Mouse (Mus musculus) stomach, embryonic 16.5 days (tissue): ENCODE measurements around the gene Grik5. TPM values are rescaled to one million over a fixed set of nuclear protein-coding genes. Genes with fewer than 3 reads are reported as not detected.

Source experiments
- ATAC-seq: fragments of 200-750 bp; cut with Nextera tagmentation; 2 replicates; pipeline ENCODE4 v1.8.0; 2017; ENCODE audit warnings: moderate number of reproducible peaks, moderate TSS enrichment; ENCODE audit not compliant: insufficient read depth, low FRiP score
- H3K27ac ChIP-seq: fragments of 300-500 bp; sonication (generic); 2 replicates; pipeline ENCODE4 v1.5.1; 2014; ENCODE audit warnings: low read length
- H3K27me3 ChIP-seq: fragments of 300-500 bp; sonication (generic); 2 replicates; pipeline ENCODE4 v1.6.1; 2014; ENCODE audit warnings: low read length, control low read depth, mixed read lengths; ENCODE audit not compliant: control insufficient read depth, insufficient read depth
- H3K36me3 ChIP-seq: fragments of 300-500 bp; sonication (generic); 2 replicates; pipeline ENCODE4 v1.6.1; 2014; ENCODE audit warnings: low read length; ENCODE audit not compliant: control insufficient read depth, insufficient read depth
- H3K4me1 ChIP-seq: fragments of 300-500 bp; sonication (generic); 2 replicates; pipeline ENCODE4 v1.6.1; 2014; ENCODE audit warnings: low read length, control low read depth, mixed read lengths; ENCODE audit not compliant: control insufficient read depth, insufficient read depth
- H3K4me2 ChIP-seq: fragments of 300-500 bp; sonication (generic); 2 replicates; pipeline ENCODE4 v1.6.1; 2014; ENCODE audit warnings: low read depth, low read length, mixed read lengths
- H3K4me3 ChIP-seq: fragments of 300-500 bp; sonication (generic); replicated peaks from 2 replicates; pipeline ENCODE4 v1.5.1; 2014; ENCODE audit warnings: mild to moderate bottlenecking, low read length
- H3K9ac ChIP-seq: fragments of 300-500 bp; sonication (generic); 2 replicates; pipeline ENCODE4 v1.6.1; 2014; ENCODE audit warnings: low read length
- H3K9me3 ChIP-seq: fragments of 300-500 bp; sonication (generic); replicated peaks from 2 replicates; pipeline ENCODE4 v1.6.1; 2016; ENCODE audit warnings: low read length, control low read depth; ENCODE audit not compliant: control insufficient read depth
- WGBS: fragments of 180-500 bp; shearing (Covaris S2); extraction: QIAGEN DNeasy Blood & Tissue Kit; methylation state at CpG from one replicate; pipeline ENCODE4 v1.1.7; 2014; 5-methylcytosine and 5-hydroxymethylcytosine counted together
- polyA plus RNA-seq: library from polyadenylated mRNA; unstranded; fragments of >200 nt; fragmentation: Nextera tagmentation; extraction: Ambion mirVana; gene quantifications from 2 replicates; pipeline ENCODE4 v1.2.1, GENCODE M21; 2015

The Grik5 gene
- polyA plus RNA-seq, 1 experiment from 2014 or later, result 4.0 TPM

DNA sequence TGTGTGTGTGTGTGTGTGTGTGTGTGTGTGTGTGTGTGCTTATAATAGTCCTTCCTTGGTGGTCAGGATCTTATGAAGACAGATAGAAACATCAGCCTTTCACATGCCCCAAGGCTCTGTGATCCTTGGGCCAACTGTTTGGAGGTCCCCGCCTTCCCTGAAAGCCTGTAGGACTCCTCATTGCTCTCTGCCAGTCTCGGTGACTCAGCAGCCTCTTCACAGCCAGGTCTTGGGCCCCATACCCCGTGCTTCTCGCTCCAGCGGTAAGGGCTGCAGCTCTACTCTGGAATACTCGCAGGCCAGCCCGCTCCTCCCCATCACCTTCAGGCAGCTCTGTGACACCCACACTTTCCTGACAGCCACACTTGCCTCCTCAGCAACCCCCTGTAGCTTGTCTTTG is 45.7 kb downstream of the Grik5 start:
- Histone ChIP-seq H3K27me3 (no peaks in the 10 kb centered on the region), H3K9ac (no peak overlapping the region), H3K36me3 (0 out of 2 replicates have a peak, but pooled peaks cover 3% of the 10 kb centered on the region), H3K4me1 (no peaks in the 10 kb centered on the region), H3K27ac (no peak overlapping the region), H3K9me3 (no peaks in the 10 kb centered on the region), H3K4me2 (no peak overlapping the region), H3K4me3 (no peak overlapping the region)
- no peak for ATAC-seq
- WGBS, result 50% methylated on average over 7 of the region's 7 CpGs

DNA sequence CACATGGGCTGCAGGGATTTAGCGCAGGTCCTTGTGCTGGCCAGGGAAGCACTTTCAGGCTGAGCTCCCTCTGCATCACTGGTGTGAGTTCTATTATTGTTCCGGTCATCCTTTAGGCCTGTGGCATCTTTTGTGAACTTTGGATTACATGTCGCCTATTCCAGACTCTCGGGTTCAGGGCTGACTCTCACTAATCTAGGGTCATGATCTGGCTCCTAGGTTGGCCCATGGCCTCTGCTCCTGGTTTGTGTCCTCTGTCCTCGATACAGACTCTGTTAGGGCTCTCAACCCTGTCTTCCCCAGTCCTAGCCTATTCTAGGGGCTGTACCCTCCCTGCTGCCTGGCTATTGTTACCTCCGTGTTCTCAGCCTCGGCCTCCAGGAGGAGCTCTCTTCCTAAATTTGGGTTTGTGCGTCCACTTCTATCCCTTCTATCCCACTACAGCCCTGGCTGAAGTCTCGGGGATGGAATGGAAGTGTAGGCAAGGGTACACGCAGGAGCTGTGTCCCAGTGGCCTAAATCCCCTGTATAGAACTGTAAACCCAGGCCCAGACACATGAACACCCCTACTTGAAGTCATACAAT is 46.2 kb downstream of the Grik5 start:
- Histone ChIP-seq H3K9ac (no peak overlapping the region), H3K27ac (no peak overlapping the region), H3K4me1 (no peaks in the 10 kb centered on the region), H3K27me3 (no peaks in the 10 kb centered on the region), H3K4me3 (no peak overlapping the region), H3K4me2 (no peak overlapping the region), H3K36me3 (0 out of 2 replicates have a peak, but pooled peaks cover 3% of the 10 kb centered on the region), H3K9me3 (no peaks in the 10 kb centered on the region)
- no peak for ATAC-seq
- 60% methylated on average over 10 of the region's 10 CpGs for WGBS

DNA sequence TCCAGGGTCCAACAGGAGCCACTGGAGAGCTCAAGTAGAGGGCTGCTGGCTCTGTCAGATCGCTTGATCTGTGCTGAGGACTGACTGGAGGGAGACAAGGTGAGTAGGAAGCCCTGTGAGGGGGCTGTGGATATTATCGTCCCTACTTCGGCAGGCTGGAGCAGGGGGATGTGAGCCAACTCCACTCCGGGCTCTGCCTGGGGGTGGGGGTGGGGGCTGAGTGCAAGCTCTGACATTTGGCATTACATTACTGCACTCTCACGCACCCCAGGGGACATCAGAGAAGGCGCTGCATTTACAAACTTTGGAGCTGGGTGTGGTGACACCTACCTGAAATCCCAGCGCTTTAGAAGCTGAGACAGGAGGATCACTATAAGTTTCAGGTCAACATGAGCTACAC is 60.6 kb downstream of the Grik5 start:
- no peak overlapping the region for H3K4me3 ChIP-seq
- H3K27ac ChIP-seq, result no peak overlapping the region
- H3K27me3 ChIP-seq, result peaks cover 54% of the 10 kb centered on the region
- no peak overlapping the region for H3K4me2 ChIP-seq
- no peak overlapping the region for H3K9ac ChIP-seq
- H3K4me1 ChIP-seq, result no peaks in the 10 kb centered on the region
- ATAC-seq, result no peak
- no peaks in the 10 kb centered on the region; the same call in 1 of the 2 replicates for H3K36me3 ChIP-seq
- no peaks in the 10 kb centered on the region for H3K9me3 ChIP-seq
- WGBS, result 61% methylated on average over 7 of the region's 7 CpGs

DNA sequence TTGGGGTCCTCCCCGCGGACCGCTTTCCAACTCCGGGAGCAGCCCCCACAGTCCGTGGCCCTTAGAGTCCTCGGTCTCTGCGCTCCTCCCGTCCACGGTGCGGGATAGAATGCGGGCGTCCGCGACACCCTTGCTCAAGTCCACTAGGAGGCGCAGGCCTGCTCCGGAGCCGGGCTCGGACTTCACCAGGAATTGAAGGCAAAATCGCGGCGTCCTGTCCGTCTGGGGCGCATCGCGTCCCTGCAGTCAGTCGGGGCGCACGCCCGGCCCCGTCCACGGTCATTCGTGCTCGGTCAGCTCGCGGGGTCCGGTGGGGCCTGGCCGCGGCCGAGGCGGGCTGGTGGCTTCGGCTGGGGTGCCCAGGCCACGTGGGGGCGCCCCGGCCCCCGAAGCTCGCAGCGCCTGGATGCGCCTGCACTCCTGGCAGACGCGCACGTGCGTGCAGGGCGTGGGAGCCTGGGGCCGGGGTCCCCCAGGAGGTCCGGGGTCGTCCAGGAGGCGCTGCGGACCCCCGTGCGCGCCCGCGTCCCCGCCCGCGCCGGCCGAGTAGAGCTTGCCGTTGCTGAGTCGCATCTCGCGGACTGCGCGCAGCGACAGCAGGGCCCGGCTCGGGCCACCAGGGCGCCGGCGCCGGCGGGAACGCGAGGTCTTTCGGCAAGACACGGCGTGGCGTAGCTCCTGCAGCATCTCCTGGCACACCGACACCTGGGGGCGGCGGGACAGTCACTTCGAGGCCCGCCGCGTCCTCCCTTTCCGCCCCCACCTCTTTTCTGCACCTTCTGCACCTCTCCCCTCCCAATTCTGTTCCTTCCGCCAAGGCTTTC is 61.8 kb downstream of the Grik5 start:
- H3K36me3 ChIP-seq, result no peaks in the 10 kb centered on the region; the same call in 1 of the 2 replicates
- H3K4me1 ChIP-seq, result 0 out of 2 replicates have a peak, but pooled peaks cover 4% of the 10 kb centered on the region
- 5% methylated on average over 96 of the region's 97 CpGs for WGBS
- peak overlapping the region; percentile 37 for H3K4me3 ChIP-seq
- H3K27ac ChIP-seq, result no peak overlapping the region
- peak overlapping the region; percentile 38; the same call in 1 of the 2 replicates for H3K9ac ChIP-seq
- 0 out of 2 replicates have a peak, but pooled peaks have one; percentile 9 for ATAC-seq
- H3K4me2 ChIP-seq, result peak overlapping the region; percentile 62
- H3K27me3 ChIP-seq, result peaks cover 67% of the 10 kb centered on the region
- H3K9me3 ChIP-seq, result no peaks in the 10 kb centered on the region

DNA sequence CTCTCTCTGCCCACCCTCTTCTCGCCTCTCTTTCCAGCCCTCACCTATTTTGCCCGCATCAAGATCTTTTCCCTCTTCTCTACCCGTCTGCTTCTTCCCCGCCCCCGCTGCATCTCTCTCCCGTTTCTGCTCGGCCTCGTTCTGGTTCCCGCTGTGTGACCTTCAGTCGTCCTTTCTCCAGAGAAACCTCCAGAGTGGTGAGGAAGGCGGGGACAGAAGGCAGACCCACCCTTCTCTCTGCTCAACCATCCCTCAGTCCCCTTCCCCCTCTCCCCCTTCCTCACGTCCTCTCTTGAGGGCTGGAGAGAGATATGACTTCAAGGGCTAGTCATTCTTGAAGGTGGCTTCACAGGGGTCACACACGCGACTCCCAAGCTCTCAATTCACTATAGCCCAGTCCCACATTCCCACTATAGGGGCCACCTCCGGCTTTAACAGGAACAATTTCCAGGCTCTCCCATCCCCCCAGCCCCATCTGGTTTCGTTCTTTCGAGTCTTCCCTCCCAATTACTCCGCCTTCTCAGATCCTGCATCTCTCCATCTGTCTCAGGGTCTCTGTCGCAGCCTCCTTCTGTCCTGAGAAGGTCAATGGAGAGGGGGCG is 62.9 kb downstream of the Grik5 start:
- 14% methylated on average over 20 of the region's 20 CpGs for WGBS
- ATAC-seq, result no peak
- Histone ChIP-seq H3K4me1 (0 out of 2 replicates have a peak, but pooled peaks cover 6% of the 10 kb centered on the region), H3K27me3 (peaks cover 76% of the 10 kb centered on the region), H3K9ac (no peak overlapping the region), H3K9me3 (no peaks in the 10 kb centered on the region), H3K4me3 (no peak overlapping the region), H3K4me2 (no peak overlapping the region), H3K27ac (no peak overlapping the region), H3K36me3 (no peaks in the 10 kb centered on the region; the same call in 1 of the 2 replicates)

DNA sequence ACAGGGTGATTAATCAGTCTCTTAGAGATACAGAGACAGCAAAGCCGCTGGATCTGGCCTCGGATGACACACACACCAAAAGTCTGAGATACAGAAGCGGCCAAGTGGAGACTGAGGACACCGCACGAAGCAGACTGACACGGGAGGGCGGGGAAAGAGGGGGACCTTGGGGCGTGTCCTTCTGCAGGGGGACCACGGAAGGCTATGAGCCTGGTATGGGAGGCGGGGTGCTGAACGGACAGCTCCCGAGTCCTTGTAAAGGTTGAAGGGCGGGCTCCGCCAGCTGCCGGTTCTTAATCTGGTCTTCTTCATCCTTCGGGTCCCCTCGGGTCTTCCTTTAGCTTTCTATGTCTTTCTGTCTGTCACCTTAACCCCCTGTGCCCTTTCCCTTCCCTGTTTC is 63.5 kb downstream of the Grik5 start:
- H3K27me3 ChIP-seq, result peaks cover 76% of the 10 kb centered on the region
- ATAC-seq, result no peak
- H3K4me2 ChIP-seq, result no peak overlapping the region
- H3K9me3 ChIP-seq, result no peaks in the 10 kb centered on the region
- H3K36me3 ChIP-seq, result no peaks in the 10 kb centered on the region; the same call in 1 of the 2 replicates
- H3K27ac ChIP-seq, result no peak overlapping the region
- WGBS, result 2% methylated on average over 17 of the region's 17 CpGs
- 0 out of 2 replicates have a peak, but pooled peaks cover 6% of the 10 kb centered on the region for H3K4me1 ChIP-seq
- no peak overlapping the region for H3K4me3 ChIP-seq
- no peak overlapping the region for H3K9ac ChIP-seq

DNA sequence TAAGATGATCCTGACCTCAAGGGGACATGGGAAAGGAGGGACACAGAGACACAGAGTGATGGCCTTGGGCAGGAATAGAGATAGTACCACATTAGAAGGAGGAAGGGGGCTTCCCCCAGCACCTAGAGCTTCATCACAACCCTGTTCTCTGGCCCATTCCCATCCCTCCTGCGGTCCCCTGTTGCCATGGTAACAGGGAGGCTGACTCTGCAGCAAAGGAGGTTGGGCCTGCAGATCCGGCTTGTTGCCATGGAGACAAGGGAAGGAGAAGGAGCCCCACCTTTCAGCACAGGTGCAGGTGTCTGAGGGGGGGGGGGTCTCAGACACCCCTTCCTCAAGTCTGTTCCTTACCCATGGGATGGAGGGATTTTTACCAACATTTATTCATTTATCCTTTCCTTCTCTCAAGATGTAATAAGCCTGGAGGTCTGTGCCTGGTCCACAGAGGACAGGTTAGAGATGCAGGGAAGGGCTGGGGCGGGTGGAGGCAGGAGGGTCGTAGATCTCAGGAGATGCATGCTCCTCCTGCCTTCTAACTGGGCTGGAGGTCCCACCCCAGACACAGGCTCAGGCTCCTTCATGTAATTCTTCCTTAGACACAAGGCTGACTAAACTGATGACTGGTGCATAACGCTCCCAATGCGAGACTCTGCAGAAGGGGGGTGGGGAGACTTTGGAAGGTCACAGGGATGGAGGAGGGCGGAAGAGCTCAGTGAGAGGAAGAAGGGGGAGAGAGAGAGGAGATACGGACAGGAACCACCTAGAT is 64.4 kb downstream of the Grik5 start:
- Histone ChIP-seq H3K27ac (no peak overlapping the region), H3K36me3 (no peaks in the 10 kb centered on the region), H3K27me3 (peaks cover 76% of the 10 kb centered on the region), H3K9ac (no peak overlapping the region), H3K4me2 (no peak overlapping the region), H3K9me3 (no peaks in the 10 kb centered on the region), H3K4me1 (0 out of 2 replicates have a peak, but pooled peaks cover 6% of the 10 kb centered on the region), H3K4me3 (no peak overlapping the region)
- no peak for ATAC-seq
- WGBS, result 26% methylated on average over 8 of the region's 8 CpGs

DNA sequence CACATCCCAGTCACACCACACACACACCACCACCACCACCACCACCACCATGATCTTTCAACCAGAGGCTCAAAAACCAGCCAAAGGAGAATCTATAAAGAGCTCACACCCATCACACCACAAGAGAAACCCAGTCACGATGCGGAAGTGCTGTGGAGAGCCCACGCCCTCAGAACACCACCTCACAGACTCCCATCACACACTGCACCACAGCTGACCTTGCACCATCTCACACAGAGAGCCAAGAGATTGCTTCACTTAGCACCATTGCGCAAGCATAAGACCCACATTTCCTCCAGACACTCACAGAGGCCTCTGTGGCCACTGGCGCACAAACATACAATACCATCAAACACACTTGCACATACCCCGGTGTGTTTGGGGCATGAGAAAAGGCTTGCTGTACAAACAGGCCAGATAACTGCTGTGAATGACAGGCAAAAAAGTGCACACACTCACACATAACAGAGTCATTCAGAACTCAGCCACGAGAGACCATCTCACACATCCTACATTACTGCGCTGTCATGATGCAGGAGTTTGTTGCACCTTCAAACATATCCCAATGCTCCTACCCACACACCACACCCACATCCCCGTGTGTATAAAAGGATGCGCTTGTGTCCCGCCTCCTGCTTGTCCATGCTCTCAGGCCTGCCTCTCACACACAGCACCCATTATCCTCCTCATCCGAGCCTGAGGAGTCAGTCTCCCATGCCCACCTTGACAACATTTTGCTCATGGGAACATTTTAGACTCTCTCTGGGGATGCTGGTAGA is 65.4 kb downstream of the Grik5 start:
- no peak overlapping the region for H3K4me2 ChIP-seq
- H3K9ac ChIP-seq, result no peak overlapping the region
- ATAC-seq, result no peak
- H3K27ac ChIP-seq, result no peak overlapping the region
- H3K4me3 ChIP-seq, result no peak overlapping the region
- H3K36me3 ChIP-seq, result no peaks in the 10 kb centered on the region
- H3K27me3 ChIP-seq, result peaks cover 70% of the 10 kb centered on the region
- H3K9me3 ChIP-seq, result no peaks in the 10 kb centered on the region
- 0 out of 2 replicates have a peak, but pooled peaks cover 6% of the 10 kb centered on the region for H3K4me1 ChIP-seq
- WGBS, result 75% methylated on average over 12 of the region's 12 CpGs
